Mouse (Mus musculus) neural tube, embryonic 13.5 days (tissue): ENCODE measurements around the gene Cmc1. TPM values are rescaled to one million over a fixed set of nuclear protein-coding genes. Genes with fewer than 3 reads are reported as not detected.
A peak's percentile ranks its signal among the peaks of the same experiment; 100 is the strongest.

ENCODE experiments used
- ATAC-seq: fragments of 200-750 bp; cut with Nextera tagmentation; 2 replicates; pipeline ENCODE4 v1.8.0; 2017; ENCODE audit warnings: low read depth, mild to moderate bottlenecking, moderate TSS enrichment, moderate library complexity
- H3K27ac ChIP-seq: fragments of 300-500 bp; sonication (generic); replicated peaks from 2 replicates; pipeline ENCODE4 v1.5.1; 2015; ENCODE audit warnings: moderate library complexity, mild to moderate bottlenecking, inconsistent platforms
- H3K27me3 ChIP-seq: fragments of 300-500 bp; sonication (generic); 2 replicates; pipeline ENCODE4 v1.6.1; 2015; ENCODE audit warnings: mild to moderate bottlenecking, inconsistent platforms
- H3K36me3 ChIP-seq: fragments of 300-500 bp; sonication (generic); 2 replicates; pipeline ENCODE4 v1.6.1; 2015; ENCODE audit warnings: mild to moderate bottlenecking, inconsistent platforms
- H3K4me1 ChIP-seq: fragments of 300-500 bp; sonication (generic); replicated peaks from 2 replicates; pipeline ENCODE4 v1.6.1; 2015; ENCODE audit warnings: inconsistent platforms
- H3K4me2 ChIP-seq: fragments of 300-500 bp; sonication (generic); 2 replicates; pipeline ENCODE4 v1.6.1; 2015; ENCODE audit warnings: inconsistent platforms, mild to moderate bottlenecking, moderate library complexity
- H3K4me3 ChIP-seq: fragments of 300-500 bp; sonication (generic); 2 replicates; pipeline ENCODE4 v1.5.1; 2015; ENCODE audit warnings: mild to moderate bottlenecking, inconsistent platforms
- H3K9ac ChIP-seq: fragments of 300-500 bp; sonication (generic); 2 replicates; pipeline ENCODE4 v1.6.1; 2015; ENCODE audit warnings: moderate library complexity, mild to moderate bottlenecking, inconsistent platforms
- H3K9me3 ChIP-seq: fragments of 300-500 bp; sonication (generic); 2 replicates; pipeline ENCODE4 v1.6.1; 2016; ENCODE audit warnings: inconsistent platforms
- WGBS: fragments of 180-500 bp; shearing (Covaris S2); methylation state at CpG from one replicate; pipeline ENCODE4 v1.1.7; 2015; 5-methylcytosine and 5-hydroxymethylcytosine counted together
- polyA plus RNA-seq: library from polyadenylated mRNA; unstranded; fragments of >200 nt; fragmentation: Nextera tagmentation; extraction: Ambion mirVana; gene quantifications from 2 replicates; pipeline ENCODE4 v1.2.1, GENCODE M21; 2015

Cmc1 gene
- polyA plus RNA-seq, 1 experiment from 2014 or later = 47.7 TPM

- Histone ChIP-seq H3K27ac (no peak overlapping the region; the same call in 1 of the 2 replicates), H3K4me1 (peaks cover 23% of the 10 kb centered on the region), H3K27me3 (no peaks in the 10 kb centered on the region), H3K4me3 (no peak overlapping the region), H3K9ac (no peak overlapping the region), H3K9me3 (no peaks in the 10 kb centered on the region), H3K4me2 (no peak overlapping the region), H3K36me3 (no peaks in the 10 kb centered on the region)
- no peak for ATAC-seq
- 30% methylated on average over 4 of the region's 4 CpGs for WGBS
Measured at GRCm38 (mm10) chr9:118108527-118109011, 41.4 kb downstream of the Cmc1 start.

- WGBS = 90% methylated on average over 2 of the region's 2 CpGs
- no peak overlapping the region for H3K27ac ChIP-seq
- H3K4me3 ChIP-seq = no peak overlapping the region
- H3K4me2 ChIP-seq = no peak overlapping the region
- no peaks in the 10 kb centered on the region for H3K36me3 ChIP-seq
- no peak for ATAC-seq
- no peaks in the 10 kb centered on the region for H3K9me3 ChIP-seq
- peaks cover 4% of the 10 kb centered on the region; the same call in 1 of the 2 replicates for H3K4me1 ChIP-seq
- no peak overlapping the region for H3K9ac ChIP-seq
- H3K27me3 ChIP-seq = no peaks in the 10 kb centered on the region
Measured at GRCm38 (mm10) chr9:118101802-118102201, 48.2 kb downstream of the Cmc1 start.

- H3K4me1 ChIP-seq = no peaks in the 10 kb centered on the region
- no peak overlapping the region for H3K4me2 ChIP-seq
- H3K27me3 ChIP-seq = no peaks in the 10 kb centered on the region
- H3K27ac ChIP-seq = no peak overlapping the region
- no peaks in the 10 kb centered on the region for H3K36me3 ChIP-seq
- H3K9me3 ChIP-seq = no peaks in the 10 kb centered on the region
- no peak for ATAC-seq
- 99% methylated on average over 2 of the region's 2 CpGs for WGBS
- no peak overlapping the region for H3K9ac ChIP-seq
- H3K4me3 ChIP-seq = no peak overlapping the region
Measured at GRCm38 (mm10) chr9:118100484-118100883, 49.5 kb downstream of the Cmc1 start.

- H3K4me2 ChIP-seq = no peak overlapping the region
- no peaks in the 10 kb centered on the region for H3K36me3 ChIP-seq
- 0 out of 2 replicates have a peak, but pooled peaks have one; percentile 27 for ATAC-seq
- WGBS = 62% methylated on average over 4 of the region's 4 CpGs
- H3K4me1 ChIP-seq = no peaks in the 10 kb centered on the region
- H3K27me3 ChIP-seq = no peaks in the 10 kb centered on the region
- H3K27ac ChIP-seq = no peak overlapping the region
- no peak overlapping the region for H3K9ac ChIP-seq
- H3K9me3 ChIP-seq = no peaks in the 10 kb centered on the region
- no peak overlapping the region for H3K4me3 ChIP-seq
Measured at GRCm38 (mm10) chr9:118099395-118099794, 50.6 kb downstream of the Cmc1 start.

- Histone ChIP-seq H3K4me3 (no peak overlapping the region), H3K4me2 (no peak overlapping the region), H3K36me3 (no peaks in the 10 kb centered on the region), H3K27ac (no peak overlapping the region), H3K9ac (no peak overlapping the region), H3K27me3 (no peaks in the 10 kb centered on the region), H3K4me1 (peaks cover 11% of the 10 kb centered on the region), H3K9me3 (no peaks in the 10 kb centered on the region)
- no peak for ATAC-seq
- 50% methylated on average over 4 of the region's 4 CpGs for WGBS
Measured at GRCm38 (mm10) chr9:118083834-118084233, 66.1 kb downstream of the Cmc1 start.

- 19% methylated on average over 22 of the region's 22 CpGs for WGBS
- Histone ChIP-seq H3K36me3 (no peaks in the 10 kb centered on the region), H3K27me3 (no peaks in the 10 kb centered on the region), H3K4me1 (peaks cover 11% of the 10 kb centered on the region), H3K4me3 (peak overlapping the region; percentile 25), H3K4me2 (peak overlapping the region; percentile 54), H3K9me3 (no peaks in the 10 kb centered on the region), H3K9ac (peak overlapping the region; percentile 59), H3K27ac (no peak overlapping the region)
- ATAC-seq = peak; percentile 40; the same call in 1 of the 2 replicates
Measured at GRCm38 (mm10) chr9:118082575-118083431, 67.2 kb downstream of the Cmc1 start.

GRCm38 (mm10) chr9:118073358-118073757 lies 76.6 kb downstream of the Cmc1 start:
- H3K9ac ChIP-seq = no peak overlapping the region
- no peaks in the 10 kb centered on the region for H3K27me3 ChIP-seq
- no peaks in the 10 kb centered on the region for H3K9me3 ChIP-seq
- H3K4me1 ChIP-seq = no peaks in the 10 kb centered on the region
- H3K27ac ChIP-seq = no peak overlapping the region
- ATAC-seq = no peak
- H3K4me3 ChIP-seq = no peak overlapping the region
- WGBS = 95% methylated on average over 3 of the region's 3 CpGs
- peaks cover 29% of the 10 kb centered on the region; the same call in 1 of the 2 replicates for H3K36me3 ChIP-seq
- H3K4me2 ChIP-seq = no peak overlapping the region

- Histone ChIP-seq H3K9me3 (no peaks in the 10 kb centered on the region), H3K4me2 (no peak overlapping the region), H3K27me3 (no peaks in the 10 kb centered on the region), H3K9ac (no peak overlapping the region), H3K36me3 (peaks cover 40% of the 10 kb centered on the region), H3K27ac (no peak overlapping the region), H3K4me3 (no peak overlapping the region), H3K4me1 (no peaks in the 10 kb centered on the region)
- ATAC-seq = no peak
- 74% methylated on average over 5 of the region's 5 CpGs for WGBS
Measured at GRCm38 (mm10) chr9:118072101-118072500, 77.9 kb downstream of the Cmc1 start.

GRCm38 (mm10) chr9:118071337-118071736 lies 78.6 kb downstream of the Cmc1 start:
- 79% methylated on average over 3 of the region's 3 CpGs for WGBS

GRCm38 (mm10) chr9:118070442-118070841 lies 79.5 kb downstream of the Cmc1 start:
- Histone ChIP-seq H3K9me3 (no peaks in the 10 kb centered on the region), H3K9ac (no peak overlapping the region), H3K27ac (no peak overlapping the region), H3K4me2 (no peak overlapping the region), H3K27me3 (no peaks in the 10 kb centered on the region), H3K4me3 (no peak overlapping the region), H3K4me1 (no peaks in the 10 kb centered on the region), H3K36me3 (peaks cover 52% of the 10 kb centered on the region)
- no peak for ATAC-seq
- 94% methylated on average over 6 of the region's 6 CpGs for WGBS

More at GRCm38 (mm10) chr9:118071337-118071736, 78.6 kb downstream of the Cmc1 start:
- no peak overlapping the region for H3K4me2 ChIP-seq
- no peaks in the 10 kb centered on the region for H3K4me1 ChIP-seq
- peaks cover 48% of the 10 kb centered on the region for H3K36me3 ChIP-seq
- H3K9me3 ChIP-seq = no peaks in the 10 kb centered on the region
- H3K27ac ChIP-seq = no peak overlapping the region
- H3K4me3 ChIP-seq = no peak overlapping the region
- no peaks in the 10 kb centered on the region for H3K27me3 ChIP-seq
- ATAC-seq = no peak
- no peak overlapping the region for H3K9ac ChIP-seq

GRCm38 (mm10) chr9:118059101-118059500 lies 90.9 kb downstream of the Cmc1 start:
- Histone ChIP-seq H3K27me3 (no peaks in the 10 kb centered on the region), H3K27ac (no peak overlapping the region), H3K36me3 (peaks cover 44% of the 10 kb centered on the region), H3K9ac (no peak overlapping the region), H3K9me3 (no peaks in the 10 kb centered on the region), H3K4me2 (no peak overlapping the region), H3K4me1 (no peaks in the 10 kb centered on the region), H3K4me3 (no peak overlapping the region)
- ATAC-seq = no peak
- 94% methylated on average over 3 of the region's 3 CpGs for WGBS

GRCm38 (mm10) chr9:118053286-118053685 lies 96.7 kb downstream of the Cmc1 start:
- ATAC-seq = no peak
- Histone ChIP-seq H3K4me1 (no peaks in the 10 kb centered on the region), H3K27me3 (no peaks in the 10 kb centered on the region), H3K27ac (no peak overlapping the region), H3K4me2 (no peak overlapping the region), H3K9me3 (no peaks in the 10 kb centered on the region), H3K36me3 (peaks cover 45% of the 10 kb centered on the region), H3K4me3 (no peak overlapping the region), H3K9ac (no peak overlapping the region)
- WGBS = 60% methylated on average over 1 of the region's 1 CpGs
